In genomic region chr11:115419531-115420237, GRCm38 (mm10) we compare ENCODE assay signal across 7 mouse cellular contexts. TPM values are rescaled to one million over a fixed set of nuclear protein-coding genes. Genes with fewer than 3 reads are reported as not detected.
A peak's percentile ranks its signal among the peaks of the same experiment; 100 is the strongest.
DNase-seq lines count a peak whose midpoint lies in the region; ATAC-seq and TF ChIP-seq lines count a peak whose summit lies in the region.

Atp5h (minus strand) TSS chr11:115419962.
Kctd2 (plus strand) TSS chr11:115420128.

- peak; percentile 94 for ATAC-seq in embryonic facial prominence, embryonic 12.5 days (ENCODE audit: insufficient number of reproducible peaks, insufficient read depth, low FRiP score, low TSS enrichment)
- ATAC-seq in limb, embryonic 12.5 days (ENCODE audit: insufficient number of reproducible peaks, insufficient read depth, low FRiP score, low TSS enrichment, low read depth), result peak; percentile 94
- peak; percentile 98 for ATAC-seq in midbrain, embryonic 15.5 days (replicated peaks)

- H3K9ac ChIP-seq in embryonic facial prominence, embryonic 12.5 days, result peak within 1 kb of the TSS; percentile 98
- peak within 1 kb of the TSS; percentile 98 for H3K9ac ChIP-seq in limb, embryonic 12.5 days (replicated peaks)
- peak within 1 kb of the TSS; percentile 88 for H3K9ac ChIP-seq in midbrain, embryonic 15.5 days

- no peaks in the 10 kb centered on the region for H3K9me3 ChIP-seq in embryonic facial prominence, embryonic 12.5 days
- no peaks in the 10 kb centered on the region for H3K9me3 ChIP-seq in limb, embryonic 12.5 days
- H3K9me3 ChIP-seq in midbrain, embryonic 15.5 days, result no peaks in the 10 kb centered on the region

- peak within 1 kb of the TSS; percentile 90 for H3K27ac ChIP-seq in embryonic facial prominence, embryonic 12.5 days
- H3K27ac ChIP-seq in kidney, adult 2 months (ENCODE audit: insufficient read depth, low read depth, low read length), result peak within 1 kb of the TSS; percentile 97
- peak within 1 kb of the TSS; percentile 91 for H3K27ac ChIP-seq in limb, embryonic 12.5 days
- peak within 1 kb of the TSS; percentile 87 for H3K27ac ChIP-seq in midbrain, embryonic 15.5 days
- H3K27ac ChIP-seq in spleen, adult 2 months (ENCODE audit: insufficient read depth, low read length), result peak within 1 kb of the TSS; percentile 60

- under 1% methylated on average over 56 of the region's 56 CpGs for WGBS in embryonic facial prominence, embryonic 12.5 days
- WGBS in kidney, adult 2 months, result under 1% methylated on average over 56 of the region's 56 CpGs
- under 1% methylated on average over 55 of the region's 56 CpGs for WGBS in limb, embryonic 12.5 days
- WGBS in midbrain, embryonic 15.5 days, result under 1% methylated on average over 56 of the region's 56 CpGs
- under 1% methylated on average over 53 of the region's 56 CpGs for WGBS in spleen, adult 2 months

- no peak for TF ChIP-seq CTCF in kidney, adult 2 months (conservative IDR thresholded peaks at IDR 0.05; ENCODE audit: insufficient read depth, insufficient read length, low read depth, low read length)
- no peak for TF ChIP-seq CTCF in spleen, adult 2 months (IDR thresholded peaks at IDR 0.05; ENCODE audit: extremely low read depth, insufficient read depth, insufficient read length, insufficient replicate concordance)

- peak within 1 kb of the TSS; percentile 92 for H3K4me3 ChIP-seq in embryonic facial prominence, embryonic 12.5 days
- H3K4me3 ChIP-seq in kidney, adult 2 months (ENCODE audit: insufficient read depth, low read depth, low read length), result peak within 1 kb of the TSS; percentile 98
- H3K4me3 ChIP-seq in limb, embryonic 12.5 days (replicated peaks), result peak within 1 kb of the TSS; percentile 95
- peak within 1 kb of the TSS; percentile 96 for H3K4me3 ChIP-seq in midbrain, embryonic 15.5 days
- H3K4me3 ChIP-seq in spleen, adult 2 months (ENCODE audit: extremely low read depth, insufficient read depth, insufficient read length), result peak within 1 kb of the TSS; percentile 93

- H3K27me3 ChIP-seq in embryonic facial prominence, embryonic 12.5 days, result no peaks in the 10 kb centered on the region
- no peaks in the 10 kb centered on the region for H3K27me3 ChIP-seq in kidney, adult 2 months (replicated peaks; ENCODE audit: control insufficient read depth, insufficient read depth, low read length)
- no peaks in the 10 kb centered on the region for H3K27me3 ChIP-seq in limb, embryonic 12.5 days
- H3K27me3 ChIP-seq in midbrain, embryonic 15.5 days (replicated peaks), result no peaks in the 10 kb centered on the region
- H3K27me3 ChIP-seq in spleen, adult 2 months (ENCODE audit: control insufficient read depth, insufficient read depth, low read length), result no peaks in the 10 kb centered on the region

- peak within 1 kb of the TSS; percentile 93 for H3K4me2 ChIP-seq in embryonic facial prominence, embryonic 12.5 days (replicated peaks)
- peak within 1 kb of the TSS; percentile 98 for H3K4me2 ChIP-seq in limb, embryonic 12.5 days
- H3K4me2 ChIP-seq in midbrain, embryonic 15.5 days, result peak within 1 kb of the TSS; percentile 96

- peaks cover 29% of the 10 kb centered on the region for H3K4me1 ChIP-seq in embryonic facial prominence, embryonic 12.5 days
- peaks cover 15% of the 10 kb centered on the region for H3K4me1 ChIP-seq in kidney, adult 2 months (ENCODE audit: control insufficient read depth, insufficient read depth, low read length)
- H3K4me1 ChIP-seq in limb, embryonic 12.5 days (replicated peaks), result peaks cover 25% of the 10 kb centered on the region
- peaks cover 35% of the 10 kb centered on the region for H3K4me1 ChIP-seq in midbrain, embryonic 15.5 days
- H3K4me1 ChIP-seq in spleen, adult 2 months (ENCODE audit: control insufficient read depth, insufficient read depth, insufficient read length), result peaks cover 6% of the 10 kb centered on the region

- peak; percentile 95 for DNase-seq in adrenal gland, postnatal 25 days
- peak; percentile 95 to 98 for DNase-seq in heart, adult 18-20 months
- peak; percentile 98 for DNase-seq in kidney, adult 2 months
- peak; percentile 91 for DNase-seq in spleen, adult 2 months (ENCODE audit: low read depth in 1 of 2, low spot score in 2 of 2)

- peaks cover 41% of the 10 kb centered on the region for H3K36me3 ChIP-seq in embryonic facial prominence, embryonic 12.5 days
- peaks cover 3% of the 10 kb centered on the region; the same call in 1 of the 2 replicates for H3K36me3 ChIP-seq in kidney, adult 2 months (ENCODE audit: control insufficient read depth, insufficient read depth, low read length)
- peaks cover 51% of the 10 kb centered on the region for H3K36me3 ChIP-seq in limb, embryonic 12.5 days
- H3K36me3 ChIP-seq in midbrain, embryonic 15.5 days (replicated peaks), result peaks cover 14% of the 10 kb centered on the region
- peaks cover 9% of the 10 kb centered on the region for H3K36me3 ChIP-seq in spleen, adult 2 months (ENCODE audit: control insufficient read depth, insufficient read depth, low read length)

- peak; percentile 52 for TF ChIP-seq POLR2A in kidney, adult 2 months (IDR thresholded peaks at IDR 0.05; ENCODE audit: low read depth, low read length)
- peak; percentile 26 for TF ChIP-seq POLR2A in spleen, adult 2 months (IDR thresholded peaks at IDR 0.05; ENCODE audit: low read depth, low read length)

RNA-seq across cellular contexts. Expression of gene Atp5h, which starts in this region (rescaled TPM):
- total RNA-seq in adrenal gland, postnatal 25 days (2021), result 518 and 521 TPM in 2 replicates
- 867 and 893 TPM in 2 replicates for polyA plus RNA-seq in embryonic facial prominence, embryonic 12.5 days (2016; fragmentation: Nextera tagmentation; extraction: Ambion mirVana)
- total RNA-seq in heart, adult 18-20 months (2021), result 1,000 to 10,000 TPM; 2,170 to 2,492 TPM
- polyA plus RNA-seq in kidney, adult 2 months (2012; rRNA removed), result 296 and 478 TPM in 2 replicates
- 960 and 975 TPM in 2 replicates for polyA plus RNA-seq in limb, embryonic 12.5 days (2016; fragmentation: Nextera tagmentation; extraction: Ambion mirVana)
- 782 and 789 TPM in 2 replicates for polyA plus RNA-seq in midbrain, embryonic 15.5 days (2015; fragmentation: Nextera tagmentation; extraction: Ambion mirVana)
- 34.5 and 40.4 TPM in 2 replicates for polyA plus RNA-seq in spleen, adult 2 months (2012; rRNA removed)

RNA-seq across cellular contexts. Expression of gene Kctd2, which starts in this region (rescaled TPM):
- total RNA-seq in adrenal gland, postnatal 25 days (2021), result 59.9 and 72.4 TPM in 2 replicates
- 24.5 and 26.1 TPM in 2 replicates for polyA plus RNA-seq in embryonic facial prominence, embryonic 12.5 days (2016; fragmentation: Nextera tagmentation; extraction: Ambion mirVana)
- 10 to 100 TPM; 30.1 to 31.0 TPM for total RNA-seq in heart, adult 18-20 months (2021)
- polyA plus RNA-seq in kidney, adult 2 months (2012; rRNA removed), result 35.4 and 37.8 TPM in 2 replicates
- polyA plus RNA-seq in limb, embryonic 12.5 days (2016; fragmentation: Nextera tagmentation; extraction: Ambion mirVana), result 25.3 and 26.5 TPM in 2 replicates
- 32.3 and 34.8 TPM in 2 replicates for polyA plus RNA-seq in midbrain, embryonic 15.5 days (2015; fragmentation: Nextera tagmentation; extraction: Ambion mirVana)
- 21.8 and 24.5 TPM in 2 replicates for polyA plus RNA-seq in spleen, adult 2 months (2012; rRNA removed)

Comparison
In these comparisons a context has a peak if more than half of its experiments do, and no peak if none do; other contexts are left out.
1. Peak in every context shown above with its lines: DNase-seq, ATAC-seq, H3K4me3 ChIP-seq and H3K27ac ChIP-seq.